Mouse (Mus musculus) myocyte (in vitro differentiated cells): ENCODE data around the gene Pdyn. TPM values are rescaled to one million over a fixed set of nuclear protein-coding genes. Genes with fewer than 3 reads are reported as not detected.

Experiments
- H3K27me3 ChIP-seq: one replicate; pipeline ENCODE4 v1.6.1; 2011; ENCODE audit not compliant: control insufficient read depth, insufficient read depth, insufficient read length
- H3K36me3 ChIP-seq: one replicate; pipeline ENCODE4 v1.6.1; 2011; ENCODE audit not compliant: control insufficient read depth, insufficient read depth
- H3K4me2 ChIP-seq: one replicate; pipeline ENCODE4 v1.6.1; 2011; ENCODE audit warnings: low read depth, control low read depth
- H3K4me3 ChIP-seq: one replicate; pipeline ENCODE4 v1.5.1; 2011; ENCODE audit warnings: mild to moderate bottlenecking, control low read depth, moderate library complexity
- H3K79me2 ChIP-seq: one replicate; pipeline ENCODE4 v1.6.1; 2011; ENCODE audit not compliant: control insufficient read depth, insufficient read depth
- H3ac ChIP-seq: one replicate; pipeline ENCODE4 v1.6.1; 2011; ENCODE audit not compliant: control insufficient read depth, insufficient read length
- CEBPB ChIP-seq: IDR thresholded peaks from 2 replicates; pipeline ENCODE4 v1.6.1; 2011; ENCODE audit warnings: mild to moderate bottlenecking, moderate library complexity; ENCODE audit not compliant: poor library complexity, insufficient read depth, severe bottlenecking
- E2F4 ChIP-seq: IDR thresholded peaks from one replicate; pipeline ENCODE4 v1.6.1; 2011; ENCODE audit warnings: mild to moderate bottlenecking, control low read depth, moderate library complexity; ENCODE audit not compliant: insufficient read depth
- MAX ChIP-seq: IDR thresholded peaks from one replicate; pipeline ENCODE4 v1.6.1; 2011; ENCODE audit warnings: low read depth, mild to moderate bottlenecking, control low read depth
- MYOD1 ChIP-seq, 3 experiments: IDR thresholded peaks; one replicate each; pipeline ENCODE4 v1.6.1; 2011; ENCODE audit warnings: control low read depth in 2 of 3, low read depth in 2 of 3, mild to moderate bottlenecking in 2 of 3, moderate library complexity in 1 of 3; ENCODE audit not compliant: insufficient read length in 2 of 3, control insufficient read depth in 1 of 3
- MYOG ChIP-seq, 3 experiments: IDR thresholded peaks; one replicate each; pipeline ENCODE4 v1.6.1; 2011; ENCODE audit warnings: control low read depth in 2 of 3, low read depth in 2 of 3, mild to moderate bottlenecking in 2 of 3; ENCODE audit not compliant: insufficient read length in 2 of 3, control insufficient read depth in 1 of 3, insufficient read depth in 1 of 3
- POLR2A ChIP-seq: IDR thresholded peaks from one replicate; pipeline ENCODE4 v1.6.1; 2011; ENCODE audit warnings: low read depth, mild to moderate bottlenecking, control low read depth, moderate library complexity; ENCODE audit not compliant: insufficient read length
- POLR2AphosphoS2 ChIP-seq: IDR thresholded peaks from one replicate; pipeline ENCODE4 v1.6.1; 2011; ENCODE audit warnings: low read depth, control low read depth; ENCODE audit not compliant: insufficient read length
- REST ChIP-seq: IDR thresholded peaks from one replicate; pipeline ENCODE4 v1.6.1; 2011; ENCODE audit warnings: mild to moderate bottlenecking, control low read depth, moderate library complexity; ENCODE audit not compliant: insufficient read depth, insufficient read length
- SRF ChIP-seq: IDR thresholded peaks from one replicate; pipeline ENCODE4 v1.6.1; 2011; ENCODE audit warnings: low read depth; ENCODE audit not compliant: control insufficient read depth, insufficient read length
- TCF12 ChIP-seq: IDR thresholded peaks from one replicate; pipeline ENCODE4 v1.6.1; 2011; ENCODE audit warnings: mild to moderate bottlenecking, control low read depth; ENCODE audit not compliant: poor library complexity, insufficient read depth, severe bottlenecking
- TCF3 ChIP-seq: IDR thresholded peaks from one replicate; pipeline ENCODE4 v1.6.1; 2011; ENCODE audit warnings: low read depth, control low read depth; ENCODE audit not compliant: insufficient read length
- USF1 ChIP-seq: IDR thresholded peaks from one replicate; pipeline ENCODE4 v1.6.1; 2011; ENCODE audit warnings: low read depth, mild to moderate bottlenecking, control low read depth, moderate library complexity
- polyA plus RNA-seq: library from polyadenylated mRNA; unstranded; fragments of >200 nt; fragmentation: generic; extraction: Trizol; gene quantifications from one replicate; pipeline ENCODE4 v1.2.1, GENCODE M21; 2012; ENCODE audit warnings: missing spikeins

The Pdyn gene
- polyA plus RNA-seq, 1 experiment, result not detected

- no peaks in the 10 kb centered on the region for H3K36me3 ChIP-seq
- no peaks in the 10 kb centered on the region for H3K79me2 ChIP-seq
- H3ac ChIP-seq, result no peak overlapping the region
- TF ChIP-seq TCF3 (no peak), USF1 (no peak), MYOD1 (IDR thresholded peaks at IDR 0.05; ENCODE audit: control insufficient read depth in 1 of 3, insufficient read length in 2 of 3, low read depth in 2 of 3) (no peak), TCF12 (no peak), MYOG (IDR thresholded peaks at IDR 0.05; ENCODE audit: control insufficient read depth in 1 of 3, insufficient read depth in 1 of 3, insufficient read length in 2 of 3, low read depth in 2 of 3) (no peak), MAX (no peak), CEBPB (no peak), REST (no peak), POLR2AphosphoS2 (no peak), SRF (no peak), E2F4 (no peak), POLR2A (no peak)
- H3K4me2 ChIP-seq, result no peak overlapping the region
- no peak overlapping the region for H3K4me3 ChIP-seq
- peaks cover 14% of the 10 kb centered on the region for H3K27me3 ChIP-seq
Observed at GRCm38 (mm10) chr2:129674935-129675634, 24.6 kb downstream of the Pdyn start.

GRCm38 (mm10) chr2:129671911-129672310, 27.7 kb downstream of the Pdyn start:
- Histone ChIP-seq H3K27me3 (peaks cover 6% of the 10 kb centered on the region), H3K4me2 (no peak overlapping the region), H3ac (no peak overlapping the region), H3K4me3 (no peak overlapping the region), H3K36me3 (no peaks in the 10 kb centered on the region), H3K79me2 (no peaks in the 10 kb centered on the region)
- TF ChIP-seq POLR2A (no peak), POLR2AphosphoS2 (no peak), CEBPB (no peak), MYOG (IDR thresholded peaks at IDR 0.05; ENCODE audit: control insufficient read depth in 1 of 3, insufficient read depth in 1 of 3, insufficient read length in 2 of 3, low read depth in 2 of 3) (no peak), SRF (no peak), TCF3 (no peak), MAX (no peak), USF1 (no peak), REST (no peak), E2F4 (no peak)

- Histone ChIP-seq H3ac (no peak overlapping the region), H3K4me3 (no peak overlapping the region), H3K27me3 (peaks cover 4% of the 10 kb centered on the region), H3K36me3 (no peaks in the 10 kb centered on the region), H3K4me2 (no peak overlapping the region), H3K79me2 (no peaks in the 10 kb centered on the region)
- TF ChIP-seq TCF3 (no peak), TCF12 (no peak), MYOD1 (IDR thresholded peaks at IDR 0.05; ENCODE audit: control insufficient read depth in 1 of 3, insufficient read length in 2 of 3, low read depth in 2 of 3) (no peak), POLR2AphosphoS2 (no peak), REST (no peak)
Observed at GRCm38 (mm10) chr2:129662484-129662883, 37.2 kb downstream of the Pdyn start.

GRCm38 (mm10) chr2:129660020-129660419, 39.6 kb downstream of the Pdyn start:
- Histone ChIP-seq H3K36me3 (no peaks in the 10 kb centered on the region), H3ac (no peak overlapping the region), H3K4me3 (no peak overlapping the region), H3K27me3 (peaks cover 4% of the 10 kb centered on the region), H3K79me2 (no peaks in the 10 kb centered on the region), H3K4me2 (no peak overlapping the region)
- TF ChIP-seq USF1, result no peak
- TF ChIP-seq SRF, result no peak
- no peak for TF ChIP-seq MYOG (IDR thresholded peaks at IDR 0.05; ENCODE audit: control insufficient read depth in 1 of 3, insufficient read depth in 1 of 3, insufficient read length in 2 of 3, low read depth in 2 of 3)
- no peak for TF ChIP-seq MAX
- TF ChIP-seq TCF12, result no peak
- TF ChIP-seq REST, result no peak
- TF ChIP-seq CEBPB, result no peak
- TF ChIP-seq E2F4, result no peak
- no peak for TF ChIP-seq POLR2AphosphoS2
- no peak for TF ChIP-seq TCF3
- TF ChIP-seq POLR2A, result no peak
- no peak for TF ChIP-seq MYOD1 (IDR thresholded peaks at IDR 0.05; ENCODE audit: control insufficient read depth in 1 of 3, insufficient read length in 2 of 3, low read depth in 2 of 3)

DNA sequence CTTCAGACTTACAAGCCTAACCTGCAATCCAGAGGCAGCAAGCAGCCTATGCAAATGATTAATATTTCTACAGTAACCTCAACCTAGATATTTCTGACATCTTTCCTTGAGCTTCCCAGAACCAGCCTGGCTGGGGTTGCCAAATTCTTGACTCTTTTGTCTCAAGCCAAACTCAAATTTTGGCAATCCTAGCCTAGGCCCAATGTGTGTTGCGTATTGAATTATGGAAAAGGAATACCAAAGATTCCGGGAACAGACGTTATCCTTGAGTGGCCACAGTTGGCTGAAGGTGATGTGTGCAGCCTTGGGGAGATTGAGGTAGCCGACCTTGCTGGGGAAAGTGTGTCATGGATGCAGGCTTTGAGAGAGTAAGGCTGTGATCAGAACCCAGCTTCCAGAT, 40.8 kb downstream of the Pdyn start:
- Histone ChIP-seq H3K27me3 (peaks cover 4% of the 10 kb centered on the region), H3K36me3 (no peaks in the 10 kb centered on the region), H3K79me2 (no peaks in the 10 kb centered on the region), H3ac (no peak overlapping the region), H3K4me2 (no peak overlapping the region), H3K4me3 (no peak overlapping the region)
- TF ChIP-seq POLR2A (no peak), MAX (no peak), TCF3 (no peak), REST (no peak), CEBPB (no peak), E2F4 (no peak), MYOD1 (IDR thresholded peaks at IDR 0.05; ENCODE audit: control insufficient read depth in 1 of 3, insufficient read length in 2 of 3, low read depth in 2 of 3) (no peak), USF1 (no peak), SRF (no peak), MYOG (IDR thresholded peaks at IDR 0.05; ENCODE audit: control insufficient read depth in 1 of 3, insufficient read depth in 1 of 3, insufficient read length in 2 of 3, low read depth in 2 of 3) (no peak), POLR2AphosphoS2 (no peak), TCF12 (no peak)
